Mouse (Mus musculus) brain, embryonic 18.5 days (tissue): Measurements from ENCODE around the gene Arpc3.
"Not testable (repeated sequence)": the region's sequence is repeated elsewhere in the genome, so short reads cannot be mapped to it uniquely, and the experiment has no call there.

Experiments used
- DNase-seq: peaks from one replicate; pipeline ENCODE4 v3.0.0-alpha.2; 2012; ENCODE audit warnings: low read depth, low spot score

Gene Arpc3

GRCm38 (mm10) chr5:122439400-122440094, 47.9 kb downstream of the Arpc3 start:
- no peak for DNase-seq

- no peak for DNase-seq
Measured at GRCm38 (mm10) chr5:122440095-122440630, 48.5 kb downstream of the Arpc3 start.

GRCm38 (mm10) chr5:122444492-122444891, 52.8 kb downstream of the Arpc3 start:
- DNase-seq = no peak

- no peak for DNase-seq
Measured at GRCm38 (mm10) chr5:122445051-122445610, 53.5 kb downstream of the Arpc3 start.

GRCm38 (mm10) chr5:122447857-122448256, 56.2 kb downstream of the Arpc3 start:
- no peak for DNase-seq

GRCm38 (mm10) chr5:122448869-122449268, 57.2 kb downstream of the Arpc3 start:
- DNase-seq = no peak

- no peak for DNase-seq
Measured at GRCm38 (mm10) chr5:122449946-122450345, 58.3 kb downstream of the Arpc3 start.

DNA sequence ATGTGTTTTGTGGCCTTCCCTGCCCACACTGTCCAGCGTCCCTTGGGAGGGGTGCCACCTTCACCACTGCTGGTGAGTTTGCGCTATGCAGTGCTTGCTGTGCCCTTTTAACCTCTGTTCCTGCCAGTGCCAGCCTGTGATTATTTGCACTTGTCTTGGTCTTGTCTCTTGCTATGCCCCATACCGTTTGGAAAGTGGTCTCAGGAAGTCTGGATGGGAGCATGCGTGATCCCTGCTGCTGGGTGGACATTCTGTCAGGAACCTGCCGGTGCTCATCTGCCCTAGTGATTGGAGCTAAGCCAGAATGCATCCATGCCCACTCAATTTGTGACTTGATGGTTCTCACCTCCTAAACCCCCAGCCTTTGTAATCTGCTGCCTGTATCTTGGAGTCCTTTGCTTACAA, 59.2 kb downstream of the Arpc3 start:
- no peak for DNase-seq

GRCm38 (mm10) chr5:122451324-122451723, 59.6 kb downstream of the Arpc3 start:
- DNase-seq = no peak

DNA sequence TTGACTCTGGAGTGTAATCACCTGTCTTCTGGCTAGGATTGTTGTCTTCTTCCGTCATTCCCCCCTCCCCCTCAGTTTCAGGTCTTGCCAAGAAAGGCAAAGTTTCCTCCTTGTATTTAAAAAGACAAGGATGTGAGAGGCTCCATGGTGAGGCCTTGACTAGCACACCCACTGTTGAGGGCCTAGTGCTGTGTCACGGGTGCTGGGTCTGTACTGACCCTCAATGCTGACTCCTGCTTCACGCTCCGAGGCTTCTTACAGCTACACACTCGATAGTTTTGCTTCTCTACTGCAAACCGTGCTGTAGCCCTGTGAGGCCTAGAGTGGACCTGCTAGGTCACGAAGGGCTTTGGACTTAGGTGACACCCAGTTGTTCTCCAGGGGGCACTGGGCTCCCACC, 60.5 kb downstream of the Arpc3 start:
- no peak for DNase-seq

DNA sequence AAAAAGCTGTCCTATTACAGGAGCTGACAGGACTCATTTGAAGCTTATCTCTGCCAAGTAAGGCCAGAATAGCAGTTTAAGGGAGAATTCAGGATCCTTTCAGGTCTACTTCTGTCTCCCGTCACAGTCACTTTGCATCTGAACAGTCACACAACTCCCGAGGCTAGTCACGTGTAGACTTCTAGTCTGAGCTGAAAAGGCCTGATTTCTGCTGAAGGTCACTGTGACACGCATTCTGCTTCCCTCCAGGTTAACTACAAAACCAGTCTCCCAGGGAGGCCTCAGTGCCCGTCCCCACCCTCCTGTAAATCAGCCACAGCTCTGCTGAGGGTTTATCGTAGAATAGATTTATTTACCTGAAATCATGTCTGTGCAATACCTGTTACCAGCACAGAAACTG, 61.5 kb downstream of the Arpc3 start:
- no peak for DNase-seq

- no peak for DNase-seq
Measured at GRCm38 (mm10) chr5:122454442-122454841, 62.8 kb downstream of the Arpc3 start.

DNA sequence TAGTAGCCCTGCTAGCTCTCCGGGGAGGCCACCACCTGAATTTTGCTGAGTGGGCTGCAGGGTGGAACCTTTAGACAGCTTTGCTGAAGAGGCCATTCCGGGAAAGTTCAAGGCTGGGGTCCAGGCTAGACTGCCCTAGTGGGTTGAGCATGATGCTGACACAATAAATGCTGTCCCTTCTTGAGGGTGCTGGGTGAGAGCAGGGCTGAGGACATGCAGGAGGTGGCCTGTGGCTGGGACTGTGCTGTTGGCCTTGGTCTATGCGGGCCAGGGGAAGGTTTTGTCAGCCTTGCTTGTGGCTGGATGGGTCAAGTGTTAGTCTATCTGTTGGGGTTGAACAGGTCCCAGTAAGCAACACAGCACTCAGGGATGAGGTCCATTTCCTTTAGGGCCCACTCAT, 63.2 kb downstream of the Arpc3 start:
- no peak for DNase-seq

DNA sequence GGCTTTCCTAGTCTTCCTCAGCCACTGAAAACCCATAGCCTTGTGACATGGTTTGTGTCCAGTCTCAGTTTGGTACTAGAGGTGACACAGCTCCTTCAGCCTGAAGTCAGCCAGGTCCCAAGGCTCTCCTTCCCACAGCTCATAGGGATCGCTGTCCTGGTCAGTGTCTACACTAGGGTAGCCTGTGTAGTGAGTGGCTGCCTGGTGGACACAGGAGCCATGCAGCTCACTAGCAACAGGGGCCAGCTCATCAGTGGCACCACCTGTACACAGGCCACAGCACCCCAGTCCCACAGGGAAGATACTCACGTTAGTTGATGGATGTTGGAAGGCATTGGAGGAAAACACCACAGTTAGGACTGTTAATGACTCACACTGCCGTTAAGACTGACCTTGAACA, 63.9 kb downstream of the Arpc3 start:
- no peak for DNase-seq

GRCm38 (mm10) chr5:122457054-122457453, 65.4 kb downstream of the Arpc3 start:
- not testable (repeated sequence) for DNase-seq

DNA sequence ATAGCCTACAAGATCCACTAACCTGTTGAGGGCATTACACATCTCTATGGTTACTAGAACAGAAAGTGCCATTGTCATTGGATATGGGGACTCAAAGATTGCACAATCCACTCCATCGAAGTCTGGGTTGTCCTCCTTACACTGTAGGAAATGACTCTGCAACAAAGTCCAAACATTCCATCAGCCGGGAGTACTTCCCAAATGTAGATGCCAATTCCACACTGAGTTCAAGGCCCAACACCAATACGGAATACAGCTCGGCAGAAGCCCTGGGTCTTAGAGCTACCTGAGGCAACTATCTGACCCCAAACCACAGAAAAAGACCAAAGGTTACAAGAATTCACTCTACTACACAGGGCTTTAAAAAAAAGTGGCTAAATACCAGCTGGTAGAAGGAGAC, 66.4 kb downstream of the Arpc3 start:
- DNase-seq = no peak

DNA sequence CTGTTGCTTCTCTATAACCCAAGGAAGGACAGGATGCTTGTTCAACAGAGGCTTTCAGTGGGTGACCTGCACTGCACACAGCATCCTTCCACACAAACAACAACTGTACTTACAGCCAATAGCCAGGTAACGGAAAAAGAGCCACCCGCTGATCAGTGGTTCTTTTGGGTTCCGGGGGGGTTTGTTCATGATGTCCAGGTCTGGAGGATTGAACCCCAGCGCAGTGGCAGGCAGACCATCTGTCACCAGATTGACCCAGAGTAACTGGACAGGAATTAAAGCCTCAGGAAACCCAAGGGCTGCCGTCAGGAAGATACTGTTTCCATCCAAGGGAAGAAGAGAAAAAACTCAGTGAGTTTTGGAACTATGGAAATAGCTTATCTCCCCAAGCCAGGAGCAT, 67.7 kb downstream of the Arpc3 start:
- DNase-seq = no peak

DNA sequence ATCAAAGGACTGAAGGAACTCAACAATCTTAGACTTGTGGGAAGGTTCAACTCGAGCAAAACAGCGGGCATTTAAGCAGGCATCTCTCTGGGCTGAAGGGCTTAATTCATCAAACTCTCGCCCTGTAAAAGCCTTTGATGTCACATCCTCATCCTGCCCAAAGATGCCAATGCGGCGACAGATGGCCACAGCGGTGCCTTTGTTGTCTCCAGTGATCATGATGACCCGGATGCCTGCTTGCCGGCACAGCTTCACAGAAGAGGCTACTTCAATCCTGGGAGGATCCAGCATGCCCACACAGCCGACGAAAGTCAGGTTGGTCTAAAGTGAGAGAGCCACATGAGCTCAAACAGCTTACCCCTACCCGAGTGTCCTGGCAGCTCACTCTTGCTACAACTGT, 69.0 kb downstream of the Arpc3 start:
- no peak for DNase-seq

- no peak for DNase-seq
Measured at GRCm38 (mm10) chr5:122461431-122461830, 69.8 kb downstream of the Arpc3 start.
